Mouse (Mus musculus) hindbrain, embryonic 12.5 days (tissue): ENCODE measurements at regions not wholly inside any gene's neighbourhood (a gene's known extent, or its start where the extent isn't known, plus 50 kb on each side); places are given as distances from the start of the nearest gene placed in this dataset.

ENCODE experiments used
- ATAC-seq: fragments of 200-750 bp; cut with Nextera tagmentation; 2 replicates; pipeline ENCODE4 v1.8.0; 2017; ENCODE audit warnings: moderate TSS enrichment; ENCODE audit not compliant: low FRiP score
- H3K27ac ChIP-seq: fragments of 300-500 bp; sonication (generic); 2 replicates; pipeline ENCODE4 v1.5.1; 2016; ENCODE audit warnings: mild to moderate bottlenecking
- H3K27me3 ChIP-seq: fragments of 300-500 bp; sonication (generic); 2 replicates; pipeline ENCODE4 v1.6.1; 2016; ENCODE audit warnings: mild to moderate bottlenecking
- H3K36me3 ChIP-seq: fragments of 300-500 bp; sonication (generic); 2 replicates; pipeline ENCODE4 v1.6.1; 2016; ENCODE audit warnings: mild to moderate bottlenecking
- H3K4me1 ChIP-seq: fragments of 300-500 bp; sonication (generic); 2 replicates; pipeline ENCODE4 v1.6.1; 2016
- H3K4me2 ChIP-seq: fragments of 300-500 bp; sonication (generic); replicated peaks from 2 replicates; pipeline ENCODE4 v1.6.1; 2016; ENCODE audit warnings: mild to moderate bottlenecking
- H3K4me3 ChIP-seq: fragments of 300-500 bp; sonication (generic); 2 replicates; pipeline ENCODE4 v1.5.1; 2016; ENCODE audit warnings: mild to moderate bottlenecking
- H3K9ac ChIP-seq: fragments of 300-500 bp; sonication (generic); 2 replicates; pipeline ENCODE4 v1.6.1; 2016; ENCODE audit warnings: mild to moderate bottlenecking, moderate library complexity
- H3K9me3 ChIP-seq: fragments of 300-500 bp; sonication (generic); replicated peaks from 2 replicates; pipeline ENCODE4 v1.6.1; 2016; ENCODE audit warnings: mild to moderate bottlenecking
- WGBS: fragments of 180-500 bp; shearing (Covaris S2); methylation state at CpG from one replicate; pipeline ENCODE4 v1.1.7; 2016; 5-methylcytosine and 5-hydroxymethylcytosine counted together

- Histone ChIP-seq H3K36me3 (no peaks in the 10 kb centered on the region), H3K9me3 (no peaks in the 10 kb centered on the region), H3K27me3 (no peaks in the 10 kb centered on the region), H3K4me3 (no peak overlapping the region), H3K4me1 (no peaks in the 10 kb centered on the region), H3K27ac (no peak overlapping the region), H3K9ac (no peak overlapping the region), H3K4me2 (no peak overlapping the region)
- 87% methylated on average over 1 of the region's 1 CpGs for WGBS
- no peak for ATAC-seq
Measured at GRCm38 (mm10) chr4:55851430-55851829, 319.2 kb upstream of the Klf4 start.

GRCm38 (mm10) chr4:55851027-55851426, 318.8 kb upstream of the Klf4 start:
- H3K9me3 ChIP-seq = no peaks in the 10 kb centered on the region
- H3K27me3 ChIP-seq = no peaks in the 10 kb centered on the region
- no peaks in the 10 kb centered on the region for H3K4me1 ChIP-seq
- no peak overlapping the region for H3K9ac ChIP-seq
- H3K36me3 ChIP-seq = no peaks in the 10 kb centered on the region
- H3K27ac ChIP-seq = no peak overlapping the region
- WGBS = 88% methylated on average over 5 of the region's 5 CpGs
- ATAC-seq = no peak
- H3K4me2 ChIP-seq = no peak overlapping the region
- H3K4me3 ChIP-seq = no peak overlapping the region

- no peak overlapping the region for H3K4me3 ChIP-seq
- H3K9ac ChIP-seq = no peak overlapping the region
- no peaks in the 10 kb centered on the region for H3K4me1 ChIP-seq
- H3K36me3 ChIP-seq = no peaks in the 10 kb centered on the region
- no peak overlapping the region for H3K4me2 ChIP-seq
- 69% methylated on average over 12 of the region's 12 CpGs for WGBS
- H3K27ac ChIP-seq = no peak overlapping the region
- H3K9me3 ChIP-seq = no peaks in the 10 kb centered on the region
- no peaks in the 10 kb centered on the region for H3K27me3 ChIP-seq
- no peak for ATAC-seq
Measured at GRCm38 (mm10) chr4:55843727-55844401, 311.6 kb upstream of the Klf4 start.

- no peaks in the 10 kb centered on the region for H3K4me1 ChIP-seq
- no peaks in the 10 kb centered on the region for H3K9me3 ChIP-seq
- no peaks in the 10 kb centered on the region for H3K36me3 ChIP-seq
- H3K27me3 ChIP-seq = no peaks in the 10 kb centered on the region
- H3K9ac ChIP-seq = no peak overlapping the region
- no peak overlapping the region for H3K27ac ChIP-seq
- H3K4me3 ChIP-seq = no peak overlapping the region
- no peak for ATAC-seq
- 77% methylated on average over 3 of the region's 3 CpGs for WGBS
- no peak overlapping the region for H3K4me2 ChIP-seq
Measured at GRCm38 (mm10) chr4:55838568-55838967, 306.3 kb upstream of the Klf4 start.

GRCm38 (mm10) chr4:55824047-55824760, 291.9 kb upstream of the Klf4 start:
- H3K27ac ChIP-seq = no peak overlapping the region
- H3K36me3 ChIP-seq = no peaks in the 10 kb centered on the region
- H3K9me3 ChIP-seq = no peaks in the 10 kb centered on the region
- 88% methylated on average over 9 of the region's 9 CpGs for WGBS
- no peak for ATAC-seq
- H3K4me2 ChIP-seq = no peak overlapping the region
- no peak overlapping the region for H3K9ac ChIP-seq
- H3K27me3 ChIP-seq = no peaks in the 10 kb centered on the region
- H3K4me1 ChIP-seq = no peaks in the 10 kb centered on the region
- no peak overlapping the region for H3K4me3 ChIP-seq

GRCm38 (mm10) chr4:55823583-55823982, 291.3 kb upstream of the Klf4 start:
- H3K36me3 ChIP-seq = no peaks in the 10 kb centered on the region
- no peaks in the 10 kb centered on the region for H3K9me3 ChIP-seq
- H3K27me3 ChIP-seq = no peaks in the 10 kb centered on the region
- H3K9ac ChIP-seq = no peak overlapping the region
- no peak overlapping the region for H3K4me2 ChIP-seq
- 83% methylated on average over 1 of the region's 1 CpGs for WGBS
- no peak overlapping the region for H3K4me3 ChIP-seq
- no peak overlapping the region for H3K27ac ChIP-seq
- no peaks in the 10 kb centered on the region for H3K4me1 ChIP-seq
- ATAC-seq = no peak

GRCm38 (mm10) chr4:55817035-55817818, 285.0 kb upstream of the Klf4 start:
- Histone ChIP-seq H3K4me3 (no peak overlapping the region), H3K4me2 (no peak overlapping the region), H3K9ac (no peak overlapping the region), H3K9me3 (no peaks in the 10 kb centered on the region), H3K27me3 (no peaks in the 10 kb centered on the region), H3K4me1 (no peaks in the 10 kb centered on the region), H3K36me3 (no peaks in the 10 kb centered on the region), H3K27ac (no peak overlapping the region)
- no peak for ATAC-seq
- WGBS = 89% methylated on average over 4 of the region's 4 CpGs

- ATAC-seq = no peak
Measured at GRCm38 (mm10) chr4:55815832-55816231, 283.6 kb upstream of the Klf4 start.

GRCm38 (mm10) chr4:55812846-55813245, 280.6 kb upstream of the Klf4 start:
- Histone ChIP-seq H3K27ac (no peak overlapping the region), H3K4me3 (no peak overlapping the region), H3K4me1 (no peaks in the 10 kb centered on the region), H3K9me3 (no peaks in the 10 kb centered on the region), H3K9ac (no peak overlapping the region), H3K4me2 (no peak overlapping the region), H3K27me3 (no peaks in the 10 kb centered on the region), H3K36me3 (no peaks in the 10 kb centered on the region)
- 85% methylated on average over 8 of the region's 8 CpGs for WGBS
- no peak for ATAC-seq

More at GRCm38 (mm10) chr4:55815832-55816231, 283.6 kb upstream of the Klf4 start:
- no peak overlapping the region for H3K27ac ChIP-seq
- no peaks in the 10 kb centered on the region for H3K36me3 ChIP-seq
- no peak overlapping the region for H3K4me3 ChIP-seq
- H3K27me3 ChIP-seq = no peaks in the 10 kb centered on the region
- H3K4me2 ChIP-seq = no peak overlapping the region
- H3K9me3 ChIP-seq = no peaks in the 10 kb centered on the region
- 93% methylated on average over 3 of the region's 3 CpGs for WGBS
- no peak overlapping the region for H3K9ac ChIP-seq
- no peaks in the 10 kb centered on the region for H3K4me1 ChIP-seq

- no peak overlapping the region for H3K4me2 ChIP-seq
- 72% methylated on average over 3 of the region's 3 CpGs for WGBS
- H3K27me3 ChIP-seq = no peaks in the 10 kb centered on the region
- H3K4me3 ChIP-seq = no peak overlapping the region
- no peaks in the 10 kb centered on the region for H3K4me1 ChIP-seq
- no peak for ATAC-seq
- H3K9me3 ChIP-seq = no peaks in the 10 kb centered on the region
- H3K9ac ChIP-seq = no peak overlapping the region
- no peak overlapping the region for H3K27ac ChIP-seq
- no peaks in the 10 kb centered on the region for H3K36me3 ChIP-seq
Measured at GRCm38 (mm10) chr4:55811656-55812055, 279.4 kb upstream of the Klf4 start.

- Histone ChIP-seq H3K4me1 (0 out of 2 replicates have a peak, but pooled peaks cover 3% of the 10 kb centered on the region), H3K27ac (no peak overlapping the region), H3K9ac (no peak overlapping the region), H3K27me3 (no peaks in the 10 kb centered on the region), H3K9me3 (no peaks in the 10 kb centered on the region), H3K4me3 (no peak overlapping the region), H3K36me3 (no peaks in the 10 kb centered on the region), H3K4me2 (no peak overlapping the region)
- 87% methylated on average over 5 of the region's 5 CpGs for WGBS
- ATAC-seq = no peak
Measured at GRCm38 (mm10) chr4:55808501-55808900, 276.2 kb upstream of the Klf4 start.

GRCm38 (mm10) chr4:55806799-55807198, 274.5 kb upstream of the Klf4 start:
- no peak overlapping the region for H3K4me3 ChIP-seq
- 90% methylated on average over 3 of the region's 3 CpGs for WGBS
- peaks cover 3% of the 10 kb centered on the region; the same call in 1 of the 2 replicates for H3K4me1 ChIP-seq
- no peaks in the 10 kb centered on the region for H3K27me3 ChIP-seq
- H3K4me2 ChIP-seq = no peak overlapping the region
- no peak overlapping the region for H3K9ac ChIP-seq
- no peaks in the 10 kb centered on the region for H3K36me3 ChIP-seq
- no peaks in the 10 kb centered on the region for H3K9me3 ChIP-seq
- H3K27ac ChIP-seq = no peak overlapping the region
- no peak for ATAC-seq
